Mouse (Mus musculus): ENCODE measurements at regions not wholly inside any gene's neighbourhood (a gene's known extent, or its start where the extent isn't known, plus 50 kb on each side); places are given as distances from the start of the nearest gene placed in this dataset.

DNA sequence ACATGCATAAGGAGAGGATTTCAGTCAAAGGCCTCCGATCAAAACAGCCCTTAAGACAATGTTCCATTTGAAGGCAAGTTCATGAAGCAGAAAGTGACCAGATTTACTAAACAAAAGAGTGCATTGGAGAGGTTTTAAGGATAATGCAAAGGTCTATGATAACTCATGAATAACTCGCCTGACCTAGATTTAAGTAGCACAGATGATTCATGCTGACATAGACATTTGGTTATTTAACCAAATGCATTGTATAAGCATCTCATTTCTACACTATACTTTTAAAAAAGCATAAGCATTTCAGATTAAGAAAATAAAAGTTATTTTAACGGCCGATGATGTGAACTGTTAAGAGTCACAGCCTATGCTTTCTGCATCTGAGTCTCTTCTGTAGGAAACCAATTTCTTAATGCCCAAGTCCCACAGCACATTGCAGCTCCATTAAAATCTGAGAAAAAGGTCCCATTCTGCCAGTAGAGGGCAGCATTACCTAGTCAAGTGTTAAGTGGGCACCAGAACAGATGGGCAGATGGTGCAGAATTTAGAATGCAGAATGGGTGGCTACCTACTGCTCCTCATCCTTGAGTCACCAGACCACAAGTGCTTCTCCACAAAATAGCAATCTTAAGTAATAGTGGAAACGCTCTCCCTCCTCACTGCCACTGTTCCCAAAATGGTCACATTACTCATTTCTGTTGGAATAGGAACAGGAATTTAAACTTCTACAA, 256.0 kb downstream of the Gm10184 start:
- H3K79me2 ChIP-seq (ENCODE audit: control insufficient read depth, insufficient read depth, low read length, poor library complexity): no peaks in the 10 kb centered on the region
- H3K9me3 ChIP-seq (replicated peaks; ENCODE audit: insufficient read depth, low read length): no peaks in the 10 kb centered on the region
- TF ChIP-seq MAZ (IDR thresholded peaks at IDR 0.05; ENCODE audit: low read depth, low read length): no peak
- no peak for TF ChIP-seq NRF1 (IDR thresholded peaks at IDR 0.05; ENCODE audit: insufficient read depth, low read depth, low read length, poor library complexity, severe bottlenecking)
- TF ChIP-seq CHD1 (IDR thresholded peaks at IDR 0.05; ENCODE audit: low read depth, low read length): no peak
- TF ChIP-seq TCF12 (IDR thresholded peaks at IDR 0.05; ENCODE audit: low read depth, low read length): no peak
- TF ChIP-seq MEF2A (IDR thresholded peaks at IDR 0.05; ENCODE audit: extremely low read depth, insufficient replicate concordance, low read depth, low read length, poor library complexity, severe bottlenecking): no peak
- peak; percentile 61 for TF ChIP-seq RAD21 (IDR thresholded peaks at IDR 0.05; ENCODE audit: low read depth, low read length)
- no peak for TF ChIP-seq ETS1 (IDR thresholded peaks at IDR 0.05; ENCODE audit: low read depth, low read length)
- no peak for TF ChIP-seq USF2 (IDR thresholded peaks at IDR 0.05; ENCODE audit: borderline replicate concordance in 1 of 2, insufficient read depth in 1 of 2, low read depth in 1 of 2, low read length in 2 of 2)
- TF ChIP-seq KAT2A (conservative IDR thresholded peaks at IDR 0.05; ENCODE audit: low read depth, low read length): no peak
- peak; percentile 43 to 71 (median 49); a peak in 5 of 6 replicates for TF ChIP-seq CTCF (IDR thresholded peaks at IDR 0.05 in 2 of 3, conservative IDR thresholded peaks at IDR 0.05 in 1 of 3; ENCODE audit: control insufficient read depth in 1 of 3, insufficient read depth in 1 of 3, low read depth in 2 of 3, low read length in 3 of 3, poor library complexity in 1 of 3, severe bottlenecking in 1 of 3)
- peak; percentile 63 for TF ChIP-seq ZC3H11A (IDR thresholded peaks at IDR 0.05; ENCODE audit: low read depth, low read length)
- TF ChIP-seq POLR2A (IDR thresholded peaks at IDR 0.05; ENCODE audit: control insufficient read depth in 1 of 2, insufficient read depth in 1 of 2, low read depth in 1 of 2, low read length in 2 of 2, poor library complexity in 1 of 2): no peak
- TF ChIP-seq MXI1 (IDR thresholded peaks at IDR 0.05; ENCODE audit: low read depth, low read length): no peak
- peak; percentile 82 for TF ChIP-seq SMC3 (IDR thresholded peaks at IDR 0.05; ENCODE audit: low read depth, low read length)
- no peak for TF ChIP-seq JUND (IDR thresholded peaks at IDR 0.05; ENCODE audit: low read depth, low read length)
- no peak for TF ChIP-seq TBP (IDR thresholded peaks at IDR 0.05; ENCODE audit: low read depth, low read length)
- H3K4me1 ChIP-seq (ENCODE audit: control insufficient read depth in 1 of 2, insufficient read depth in 2 of 2, low read length in 2 of 2): no peaks in the 10 kb centered on the region
- H3K27me3 ChIP-seq (ENCODE audit: control insufficient read depth in 1 of 2, insufficient read depth in 2 of 2, low read length in 2 of 2): no peaks in the 10 kb centered on the region
- no peak overlapping the region for H3K27ac ChIP-seq (ENCODE audit: control insufficient read depth, low read depth, low read length)
- no peaks in the 10 kb centered on the region for H3K36me3 ChIP-seq (ENCODE audit: control insufficient read depth in 1 of 2, insufficient read depth in 2 of 2, low read length in 2 of 2)
- H3K9ac ChIP-seq (ENCODE audit: control insufficient read depth, low read depth, low read length, poor library complexity, severe bottlenecking): no peak overlapping the region
- no peak overlapping the region for H3K4me3 ChIP-seq (ENCODE audit: control insufficient read depth in 1 of 2, insufficient read depth in 1 of 2, low read depth in 2 of 2, low read length in 2 of 2)
- DNase-seq (ENCODE audit: low read depth, low spot score): peak; percentile 46

- no peaks in the 10 kb centered on the region for H3K79me2 ChIP-seq (ENCODE audit: control insufficient read depth, insufficient read depth, low read length, poor library complexity)
- H3K27me3 ChIP-seq (ENCODE audit: control insufficient read depth in 1 of 2, insufficient read depth in 2 of 2, low read length in 2 of 2): no peaks in the 10 kb centered on the region
- H3K4me1 ChIP-seq (ENCODE audit: control insufficient read depth in 1 of 2, insufficient read depth in 2 of 2, low read length in 2 of 2): no peaks in the 10 kb centered on the region
- no peak for TF ChIP-seq ELF1 (IDR thresholded peaks at IDR 0.05; ENCODE audit: low read depth, low read length)
- TF ChIP-seq POLR2A (IDR thresholded peaks at IDR 0.05; ENCODE audit: control insufficient read depth in 1 of 2, insufficient read depth in 1 of 2, low read depth in 1 of 2, low read length in 2 of 2, poor library complexity in 1 of 2): no peak
- no peak for TF ChIP-seq USF1 (IDR thresholded peaks at IDR 0.05; ENCODE audit: low read depth, low read length)
- no peak for TF ChIP-seq CHD2 (IDR thresholded peaks at IDR 0.05; ENCODE audit: low read length)
- no peak for TF ChIP-seq MYB (IDR thresholded peaks at IDR 0.05; ENCODE audit: low read depth, low read length)
- TF ChIP-seq MAFK (IDR thresholded peaks at IDR 0.05; ENCODE audit: borderline replicate concordance, low read depth, low read length): no peak
- no peak for TF ChIP-seq ZMIZ1 (IDR thresholded peaks at IDR 0.05; ENCODE audit: low read depth, low read length)
- no peak for TF ChIP-seq JUND (IDR thresholded peaks at IDR 0.05; ENCODE audit: low read depth, low read length)
- TF ChIP-seq TCF12 (IDR thresholded peaks at IDR 0.05; ENCODE audit: low read depth, low read length): no peak
- no peak for TF ChIP-seq E2F4 (IDR thresholded peaks at IDR 0.05; ENCODE audit: borderline replicate concordance, low read depth, low read length)
- no peak for TF ChIP-seq MYC (IDR thresholded peaks at IDR 0.05; ENCODE audit: low read depth, low read length)
- TF ChIP-seq CHD1 (IDR thresholded peaks at IDR 0.05; ENCODE audit: low read depth, low read length): no peak
- no peak for TF ChIP-seq USF2 (IDR thresholded peaks at IDR 0.05; ENCODE audit: borderline replicate concordance in 1 of 2, insufficient read depth in 1 of 2, low read depth in 1 of 2, low read length in 2 of 2)
- TF ChIP-seq POLR2AphosphoS2 (IDR thresholded peaks at IDR 0.05; ENCODE audit: low read length): no peak
- TF ChIP-seq GATA1 (IDR thresholded peaks at IDR 0.05; ENCODE audit: low read depth, low read length): no peak
- no peak for TF ChIP-seq ZC3H11A (IDR thresholded peaks at IDR 0.05; ENCODE audit: low read depth, low read length)
- TF ChIP-seq GABPA (IDR thresholded peaks at IDR 0.05; ENCODE audit: low read depth, low read length): no peak
- no peak overlapping the region for H3K4me3 ChIP-seq (ENCODE audit: control insufficient read depth in 1 of 2, insufficient read depth in 1 of 2, low read depth in 2 of 2, low read length in 2 of 2)
- no peak for DNase-seq (ENCODE audit: low read depth, low spot score)
- no peak overlapping the region for H3K27ac ChIP-seq (ENCODE audit: control insufficient read depth, low read depth, low read length)
- no peak overlapping the region for H3K9ac ChIP-seq (ENCODE audit: control insufficient read depth, low read depth, low read length, poor library complexity, severe bottlenecking)
- no peaks in the 10 kb centered on the region for H3K9me3 ChIP-seq (replicated peaks; ENCODE audit: insufficient read depth, low read length)
- no peaks in the 10 kb centered on the region for H3K36me3 ChIP-seq (ENCODE audit: control insufficient read depth in 1 of 2, insufficient read depth in 2 of 2, low read length in 2 of 2)
Measured at GRCm38 (mm10) chr17:89646000-89646399, 264.2 kb downstream of the Gm10184 start.

Measured in MEL (cell line).